Mouse (Mus musculus) hindbrain, embryonic 13.5 days (tissue): ENCODE results near the gene Tgfbi. TPM values are rescaled to one million over a fixed set of nuclear protein-coding genes. Genes with fewer than 3 reads are reported as not detected.
A peak's percentile ranks its signal among the peaks of the same experiment; 100 is the strongest.

Experiments used
- ATAC-seq: fragments of 200-750 bp; cut with Nextera tagmentation; 2 replicates; pipeline ENCODE4 v1.8.0; 2017; ENCODE audit warnings: moderate TSS enrichment; ENCODE audit not compliant: low FRiP score
- H3K27ac ChIP-seq: fragments of 300-500 bp; sonication (generic); 2 replicates; pipeline ENCODE4 v1.5.1; 2015; ENCODE audit warnings: inconsistent platforms, mild to moderate bottlenecking, moderate library complexity
- H3K27me3 ChIP-seq: fragments of 300-500 bp; sonication (generic); 2 replicates; pipeline ENCODE4 v1.6.1; 2015; ENCODE audit warnings: mild to moderate bottlenecking, inconsistent platforms
- H3K36me3 ChIP-seq: fragments of 300-500 bp; sonication (generic); 2 replicates; pipeline ENCODE4 v1.6.1; 2015; ENCODE audit warnings: mild to moderate bottlenecking, inconsistent platforms
- H3K4me1 ChIP-seq: fragments of 300-500 bp; sonication (generic); replicated peaks from 2 replicates; pipeline ENCODE4 v1.6.1; 2015; ENCODE audit warnings: inconsistent platforms
- H3K4me2 ChIP-seq: fragments of 300-500 bp; sonication (generic); 2 replicates; pipeline ENCODE4 v1.6.1; 2015; ENCODE audit warnings: inconsistent platforms, mild to moderate bottlenecking, moderate library complexity
- H3K4me3 ChIP-seq: fragments of 300-500 bp; sonication (generic); 2 replicates; pipeline ENCODE4 v1.5.1; 2015; ENCODE audit warnings: mild to moderate bottlenecking, inconsistent platforms
- H3K9ac ChIP-seq: fragments of 300-500 bp; sonication (generic); 2 replicates; pipeline ENCODE4 v1.6.1; 2015; ENCODE audit warnings: mild to moderate bottlenecking, inconsistent platforms
- H3K9me3 ChIP-seq: fragments of 300-500 bp; sonication (generic); 2 replicates; pipeline ENCODE4 v1.6.1; 2016; ENCODE audit warnings: inconsistent platforms
- WGBS: fragments of 180-500 bp; shearing (Covaris S2); methylation state at CpG from one replicate; pipeline ENCODE4 v1.1.7; 2015; 5-methylcytosine and 5-hydroxymethylcytosine counted together
- polyA plus RNA-seq: library from polyadenylated mRNA; unstranded; fragments of >200 nt; fragmentation: Nextera tagmentation; extraction: Ambion mirVana; gene quantifications from 2 replicates; pipeline ENCODE4 v1.2.1, GENCODE M21; 2015

Tgfbi gene
- polyA plus RNA-seq, 1 experiment from 2014 or later, result 11.3 TPM

DNA sequence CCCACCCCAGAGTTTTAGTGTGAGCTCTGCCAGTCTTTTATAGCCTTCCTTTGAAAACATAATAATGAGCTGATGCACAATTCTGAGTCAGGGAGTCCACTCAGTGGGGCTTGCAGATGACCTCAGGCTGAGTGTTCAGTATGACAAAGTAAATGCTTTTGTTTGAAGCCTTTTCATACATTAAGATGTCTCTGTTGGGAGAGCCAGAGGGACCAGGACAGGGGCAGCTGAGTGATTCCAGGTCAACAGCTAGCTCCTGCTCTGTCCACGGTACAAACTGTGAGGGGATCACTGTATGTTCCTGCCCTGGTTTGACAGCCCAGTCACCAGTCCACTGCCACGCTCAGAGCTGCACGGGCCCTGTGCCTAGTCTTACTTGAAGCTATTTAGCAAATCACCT, 26.6 kb upstream of the Tgfbi start:
- Histone ChIP-seq H3K9ac (no peak overlapping the region), H3K27ac (peak overlapping the region; percentile 85)
- 11% methylated on average over 3 of the region's 3 CpGs for WGBS

DNA sequence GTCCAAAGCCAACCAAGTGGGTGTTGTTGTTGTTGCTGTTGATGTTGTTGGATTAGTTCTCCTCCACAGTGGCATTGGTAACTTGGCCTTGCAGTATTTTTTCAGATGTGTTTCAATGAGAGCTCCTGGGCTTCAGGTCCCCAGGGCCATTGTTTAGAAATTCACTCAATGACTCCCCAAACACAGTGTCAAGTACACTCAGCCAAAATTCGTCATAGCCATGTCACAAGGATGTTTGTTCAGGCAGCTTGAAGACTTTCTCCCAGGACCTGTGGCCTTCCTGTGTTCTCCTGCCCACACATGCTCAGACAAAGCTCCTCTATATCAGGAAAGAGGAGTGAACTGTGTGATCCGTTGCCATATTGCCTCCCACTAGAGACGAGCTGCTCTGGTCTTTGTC, 23.3 kb upstream of the Tgfbi start:
- H3K4me3 ChIP-seq, result no peak overlapping the region
- no peak overlapping the region for H3K4me2 ChIP-seq
- WGBS, result 75% methylated on average over 3 of the region's 3 CpGs
- H3K27me3 ChIP-seq, result peaks cover 3% of the 10 kb centered on the region; the same call in 1 of the 2 replicates
- peaks cover 18% of the 10 kb centered on the region for H3K4me1 ChIP-seq
- no peaks in the 10 kb centered on the region for H3K9me3 ChIP-seq
- no peaks in the 10 kb centered on the region for H3K36me3 ChIP-seq
- H3K9ac ChIP-seq, result no peak overlapping the region
- no peak overlapping the region for H3K27ac ChIP-seq
- no peak for ATAC-seq

More for the DNA sequence above, 26.6 kb upstream of the Tgfbi start:
- H3K9me3 ChIP-seq, result no peaks in the 10 kb centered on the region
- H3K27me3 ChIP-seq, result no peaks in the 10 kb centered on the region
- no peak overlapping the region for H3K4me2 ChIP-seq
- no peak for ATAC-seq
- no peaks in the 10 kb centered on the region for H3K36me3 ChIP-seq
- peaks cover 20% of the 10 kb centered on the region for H3K4me1 ChIP-seq
- no peak overlapping the region for H3K4me3 ChIP-seq

DNA sequence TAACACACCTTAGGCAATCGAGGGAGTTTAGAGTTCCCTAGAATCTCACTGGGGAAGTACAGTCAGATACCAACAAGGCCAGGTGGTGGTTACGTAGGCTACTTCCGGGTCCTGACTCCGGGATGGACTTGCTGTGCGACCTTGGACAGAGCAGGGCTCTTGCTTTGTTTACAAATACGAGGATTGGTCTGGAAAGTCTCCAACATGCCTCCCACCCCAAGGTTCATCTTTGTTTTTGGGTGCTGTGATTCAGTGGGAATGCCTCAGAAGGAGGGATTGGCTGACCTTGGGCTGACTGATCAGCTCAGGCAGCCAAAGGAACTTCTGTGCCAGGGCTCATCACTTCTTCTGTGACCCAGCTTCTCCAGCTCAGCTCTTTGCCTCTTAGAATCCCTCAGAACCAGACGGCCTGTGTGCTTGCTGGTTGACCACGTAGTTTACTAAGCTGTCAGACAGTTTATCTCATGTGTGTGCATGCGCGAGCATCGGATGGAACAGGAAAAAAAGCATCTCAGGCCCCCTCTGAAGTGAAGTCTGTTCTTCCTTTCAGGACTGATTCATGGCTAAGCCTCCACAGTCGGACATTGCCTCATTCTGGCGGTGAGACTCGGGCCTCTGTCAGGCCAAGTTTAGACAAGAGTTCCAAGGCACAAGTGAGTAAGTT, 20.7 kb upstream of the Tgfbi start:
- Histone ChIP-seq H3K27ac (no peak overlapping the region), H3K36me3 (no peaks in the 10 kb centered on the region), H3K4me2 (no peak overlapping the region), H3K4me3 (no peak overlapping the region), H3K4me1 (no peaks in the 10 kb centered on the region), H3K27me3 (peaks cover 4% of the 10 kb centered on the region; the same call in 1 of the 2 replicates), H3K9me3 (no peaks in the 10 kb centered on the region), H3K9ac (no peak overlapping the region)
- 85% methylated on average over 14 of the region's 14 CpGs for WGBS
- ATAC-seq, result no peak

DNA sequence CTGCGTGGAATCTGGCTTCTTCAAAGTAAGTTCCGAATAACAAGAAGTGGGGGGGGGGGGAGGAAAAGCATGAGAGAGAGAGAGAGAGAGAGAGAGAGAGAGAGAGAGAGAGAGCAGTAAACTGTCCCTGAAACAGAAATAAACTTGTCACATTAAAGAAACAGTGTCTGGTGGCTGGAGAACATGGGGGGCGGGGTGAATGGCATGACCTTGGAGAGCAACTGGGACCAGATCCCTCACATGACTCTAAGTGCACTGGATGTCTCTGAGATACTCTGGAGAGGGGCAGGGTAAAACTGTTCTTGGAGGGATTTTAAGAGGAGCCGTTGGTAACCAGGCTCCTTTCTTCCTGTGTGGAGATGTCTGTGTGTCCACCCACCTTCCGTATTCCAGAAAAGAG, 19.1 kb upstream of the Tgfbi start:
- Histone ChIP-seq H3K9me3 (no peaks in the 10 kb centered on the region), H3K9ac (no peak overlapping the region), H3K4me2 (no peak overlapping the region), H3K4me1 (no peaks in the 10 kb centered on the region), H3K27me3 (peaks cover 4% of the 10 kb centered on the region; the same call in 1 of the 2 replicates), H3K4me3 (no peak overlapping the region), H3K36me3 (no peaks in the 10 kb centered on the region), H3K27ac (no peak overlapping the region)
- WGBS, result 81% methylated on average over 5 of the region's 5 CpGs
- no peak for ATAC-seq

DNA sequence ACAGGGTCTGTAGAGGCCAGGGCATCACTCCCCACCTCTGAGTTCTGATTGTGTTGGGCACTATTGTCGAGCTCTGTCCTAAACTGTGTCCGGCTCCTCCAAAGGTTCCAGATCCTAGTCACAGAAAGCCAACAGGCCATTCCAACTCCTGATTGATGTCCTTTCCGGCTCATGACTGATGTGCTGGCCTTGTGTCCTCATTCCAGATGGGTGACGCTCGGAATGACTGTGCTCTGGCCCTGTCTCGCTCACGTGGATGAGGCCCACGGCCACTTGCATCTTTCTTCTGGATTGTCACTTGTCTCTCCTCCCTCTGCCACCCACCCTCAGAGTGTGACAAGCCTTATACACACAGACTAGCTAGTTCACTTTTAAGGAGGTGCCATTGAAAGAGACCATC, 18.1 kb upstream of the Tgfbi start:
- Histone ChIP-seq H3K4me2 (no peak overlapping the region), H3K9me3 (no peaks in the 10 kb centered on the region), H3K4me3 (no peak overlapping the region), H3K4me1 (no peaks in the 10 kb centered on the region), H3K27ac (no peak overlapping the region), H3K9ac (no peak overlapping the region), H3K27me3 (peaks cover 4% of the 10 kb centered on the region; the same call in 1 of the 2 replicates), H3K36me3 (no peaks in the 10 kb centered on the region)
- 89% methylated on average over 8 of the region's 8 CpGs for WGBS
- no peak for ATAC-seq

DNA sequence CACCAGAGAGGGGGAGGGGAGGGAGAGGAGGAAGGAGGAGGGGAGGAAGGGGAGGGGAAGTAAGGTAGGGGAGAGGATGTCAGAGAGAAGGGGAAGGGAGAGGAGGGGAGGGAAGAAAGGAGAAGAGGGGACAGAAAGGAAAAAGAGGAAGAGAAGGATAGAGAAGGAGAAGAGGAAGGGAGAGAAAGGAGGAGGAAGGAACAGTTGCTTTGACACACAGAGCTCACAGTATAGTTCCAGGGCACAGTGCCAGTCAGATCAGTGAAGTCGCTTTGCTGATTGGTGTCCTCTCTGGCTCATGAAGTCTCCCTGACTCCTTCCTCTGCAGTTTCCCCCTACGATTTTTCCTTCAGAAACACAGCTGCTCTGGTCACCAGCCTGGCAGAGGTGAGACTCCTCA, 17.4 kb upstream of the Tgfbi start:
- 67% methylated on average over 2 of the region's 2 CpGs for WGBS
- no peak for ATAC-seq
- H3K4me2 ChIP-seq, result no peak overlapping the region

DNA sequence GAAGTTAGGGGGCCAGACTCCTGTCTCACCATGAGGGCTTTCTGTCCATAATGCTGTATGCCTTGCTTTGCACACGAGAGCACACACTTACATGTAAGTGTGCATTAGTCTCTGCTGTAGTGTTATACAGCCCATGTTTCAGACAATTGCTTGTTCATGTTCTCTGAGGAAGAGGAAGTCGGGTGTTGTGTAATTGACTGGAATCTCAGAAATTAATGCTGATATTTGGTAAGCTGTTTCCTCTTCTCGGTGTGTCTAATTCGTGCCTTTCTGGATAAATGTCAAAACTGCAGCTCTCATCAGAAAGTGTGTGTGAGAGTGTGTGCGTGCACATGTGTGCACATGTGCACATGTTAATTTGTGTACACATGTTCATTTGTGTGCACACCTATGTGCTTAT, 16.1 kb upstream of the Tgfbi start:
- Histone ChIP-seq H3K36me3 (no peaks in the 10 kb centered on the region), H3K4me2 (no peak overlapping the region), H3K9ac (no peak overlapping the region), H3K27ac (no peak overlapping the region), H3K4me1 (peaks cover 8% of the 10 kb centered on the region), H3K27me3 (peaks cover 7% of the 10 kb centered on the region; the same call in 1 of the 2 replicates), H3K9me3 (no peaks in the 10 kb centered on the region), H3K4me3 (no peak overlapping the region)
- 92% methylated on average over 5 of the region's 5 CpGs for whole genome bisulfite sequencing
- ATAC-seq, result no peak

More for the DNA sequence above, 17.4 kb upstream of the Tgfbi start:
- H3K9me3 ChIP-seq, result no peaks in the 10 kb centered on the region
- no peaks in the 10 kb centered on the region for H3K36me3 ChIP-seq
- no peak overlapping the region for H3K9ac ChIP-seq
- H3K27me3 ChIP-seq, result peaks cover 4% of the 10 kb centered on the region; the same call in 1 of the 2 replicates
- no peak overlapping the region for H3K4me3 ChIP-seq
- peaks cover 3% of the 10 kb centered on the region; the same call in 1 of the 2 replicates for H3K4me1 ChIP-seq
- no peak overlapping the region for H3K27ac ChIP-seq

DNA sequence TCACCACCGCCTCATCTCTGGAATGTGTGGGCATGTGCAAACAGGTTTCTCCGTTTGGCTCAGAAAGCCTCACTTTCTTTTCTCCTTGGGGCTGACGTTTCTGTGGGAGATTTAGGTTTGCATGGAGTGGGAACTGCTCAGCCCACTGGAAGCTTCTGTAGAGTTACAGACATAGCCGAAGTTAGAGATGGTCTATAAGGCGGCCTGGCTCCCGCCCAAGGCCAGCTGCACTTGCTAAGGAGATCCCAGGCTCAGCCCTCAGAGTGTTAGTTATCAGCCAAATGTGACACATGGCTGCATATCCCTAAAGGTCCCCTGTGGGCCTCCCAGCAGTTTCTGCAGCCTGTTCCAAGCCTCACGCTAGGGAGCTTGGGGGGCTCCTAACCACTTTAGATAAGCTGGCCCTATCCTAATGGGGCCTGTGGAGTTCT, 15.3 kb upstream of the Tgfbi start:
- WGBS, result 76% methylated on average over 7 of the region's 7 CpGs
- Histone ChIP-seq H3K27me3 (peaks cover 7% of the 10 kb centered on the region; the same call in 1 of the 2 replicates), H3K9me3 (no peaks in the 10 kb centered on the region), H3K4me2 (no peak overlapping the region), H3K27ac (no peak overlapping the region), H3K4me3 (no peak overlapping the region), H3K9ac (no peak overlapping the region), H3K36me3 (no peaks in the 10 kb centered on the region), H3K4me1 (peaks cover 11% of the 10 kb centered on the region)
- no peak for ATAC-seq

DNA sequence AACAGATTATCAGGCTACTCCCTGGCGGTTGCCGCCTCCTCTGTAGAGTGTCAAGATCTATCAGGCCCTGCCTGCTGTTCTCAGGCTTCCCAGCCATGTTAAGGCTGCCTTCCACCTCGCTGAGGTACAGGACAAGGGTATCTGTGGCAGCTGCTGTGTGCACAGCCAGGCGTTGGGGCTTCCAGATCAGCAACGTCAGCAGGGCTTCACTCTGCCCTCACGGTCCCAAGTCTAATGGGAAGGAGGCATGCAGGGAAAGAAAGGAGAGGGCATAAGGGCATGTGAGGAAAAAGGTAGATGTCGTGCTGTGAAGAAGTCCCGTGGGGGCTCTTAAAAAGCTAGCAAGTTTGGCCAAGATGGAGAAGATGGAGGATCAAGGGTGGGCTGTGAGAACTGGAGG, 14.1 kb upstream of the Tgfbi start:
- Histone ChIP-seq H3K4me3 (no peak overlapping the region), H3K27ac (no peak overlapping the region), H3K9me3 (no peaks in the 10 kb centered on the region), H3K27me3 (peaks cover 7% of the 10 kb centered on the region; the same call in 1 of the 2 replicates), H3K36me3 (no peaks in the 10 kb centered on the region), H3K4me2 (no peak overlapping the region), H3K9ac (no peak overlapping the region), H3K4me1 (peaks cover 11% of the 10 kb centered on the region)
- WGBS, result 74% methylated on average over 8 of the region's 8 CpGs
- ATAC-seq, result no peak

DNA sequence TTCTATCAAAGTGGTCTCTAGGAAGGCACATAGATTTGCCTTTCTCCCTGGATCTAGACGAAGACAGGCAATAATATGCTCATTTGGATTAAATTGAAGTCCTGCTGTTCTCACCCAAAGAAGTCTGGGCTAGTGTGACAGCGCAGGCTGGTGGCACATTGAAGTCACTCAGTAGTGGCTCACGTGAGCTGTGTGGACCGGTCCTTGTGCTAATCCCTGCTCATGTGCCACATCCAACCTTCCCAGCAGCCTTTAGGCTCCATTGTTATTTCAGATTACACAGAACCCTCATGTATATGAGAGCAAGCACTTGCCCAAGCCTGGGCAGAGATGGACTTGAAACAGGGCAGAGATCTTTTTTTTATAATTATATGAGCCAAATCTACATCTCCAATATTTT, 12.0 kb upstream of the Tgfbi start:
- Histone ChIP-seq H3K9me3 (no peaks in the 10 kb centered on the region), H3K27me3 (0 out of 2 replicates have a peak, but pooled peaks cover 3% of the 10 kb centered on the region), H3K36me3 (no peaks in the 10 kb centered on the region), H3K4me2 (no peak overlapping the region), H3K9ac (no peak overlapping the region), H3K27ac (no peak overlapping the region), H3K4me3 (no peak overlapping the region), H3K4me1 (peaks cover 28% of the 10 kb centered on the region)
- ATAC-seq, result no peak
- WGBS, result 68% methylated on average over 4 of the region's 4 CpGs

DNA sequence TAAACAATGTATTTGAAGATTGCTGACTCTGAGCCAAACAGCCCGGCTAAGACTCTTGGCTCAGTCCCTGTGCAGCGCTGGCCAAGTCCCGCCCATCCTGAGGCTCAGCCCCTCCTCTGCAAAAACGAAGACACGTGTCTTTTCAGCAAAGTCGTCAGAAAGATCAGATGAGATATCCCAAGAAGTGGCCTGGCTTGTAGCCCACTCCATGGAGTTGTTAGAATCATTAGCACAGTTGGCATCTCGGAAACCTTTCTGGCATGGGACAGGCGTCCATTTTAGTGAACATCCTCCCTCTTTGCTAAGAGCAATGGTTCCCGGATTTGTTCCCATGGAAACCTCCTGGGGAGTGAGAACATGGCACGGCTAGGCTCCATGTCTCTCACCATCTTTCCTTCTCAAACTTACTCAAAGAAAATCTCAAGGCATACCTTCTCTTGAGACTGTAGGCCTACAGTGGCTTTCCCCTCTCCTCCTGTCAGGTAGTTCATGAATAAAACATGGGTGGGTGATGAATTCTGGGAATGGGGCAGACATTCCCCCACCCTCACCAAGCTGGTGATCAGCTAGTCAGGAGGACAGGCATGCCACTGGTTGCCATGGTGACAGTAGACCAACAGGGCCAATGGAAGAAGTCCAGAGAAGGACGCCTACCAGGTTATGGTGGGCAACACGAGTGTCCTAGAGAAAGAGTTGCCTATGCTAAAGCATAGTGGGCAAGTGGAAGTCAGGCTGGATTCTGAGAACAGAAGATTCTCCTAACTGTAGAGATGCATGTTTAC, 11.3 kb upstream of the Tgfbi start:
- peak; percentile 70 for ATAC-seq
- 38% methylated on average over 12 of the region's 12 CpGs for WGBS
- Histone ChIP-seq H3K9ac (no peak overlapping the region), H3K4me3 (no peak overlapping the region), H3K4me1 (peaks cover 28% of the 10 kb centered on the region), H3K36me3 (no peaks in the 10 kb centered on the region), H3K9me3 (no peaks in the 10 kb centered on the region), H3K4me2 (peak overlapping the region; percentile 25; the same call in 1 of the 2 replicates), H3K27me3 (0 out of 2 replicates have a peak, but pooled peaks cover 3% of the 10 kb centered on the region), H3K27ac (no peak overlapping the region)

DNA sequence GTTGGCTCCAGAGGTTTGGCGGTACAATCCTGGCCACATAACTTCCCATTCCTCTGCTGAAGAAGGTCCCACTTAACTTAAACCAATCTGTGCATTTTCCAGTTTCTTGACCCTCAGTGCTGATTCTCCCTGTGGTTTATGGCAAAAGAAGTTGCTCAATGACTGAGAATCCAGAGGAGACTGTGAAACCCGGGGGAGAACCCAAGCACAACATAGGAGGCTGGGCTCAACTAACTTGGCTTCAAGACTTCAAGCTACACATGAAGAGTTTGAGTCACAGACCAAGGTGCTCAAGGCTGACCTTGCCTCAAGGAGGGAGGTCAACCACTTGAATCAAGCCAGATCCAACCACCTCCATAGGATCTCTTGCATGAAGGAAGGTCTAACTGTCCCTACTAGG, 9.8 kb upstream of the Tgfbi start:
- H3K9me3 ChIP-seq, result no peaks in the 10 kb centered on the region
- 96% methylated on average over 2 of the region's 2 CpGs for WGBS

More for the DNA sequence above, 9.8 kb upstream of the Tgfbi start:
- no peak overlapping the region for H3K4me2 ChIP-seq
- H3K4me3 ChIP-seq, result no peak overlapping the region
- ATAC-seq, result no peak
- H3K27me3 ChIP-seq, result 0 out of 2 replicates have a peak, but pooled peaks cover 3% of the 10 kb centered on the region
- no peak overlapping the region for H3K27ac ChIP-seq
- H3K4me1 ChIP-seq, result peaks cover 28% of the 10 kb centered on the region
- no peaks in the 10 kb centered on the region for H3K36me3 ChIP-seq
- no peak overlapping the region for H3K9ac ChIP-seq
